Comparison of ENCODE assay signal across 9 mouse cellular contexts in the genomic region with DNA sequence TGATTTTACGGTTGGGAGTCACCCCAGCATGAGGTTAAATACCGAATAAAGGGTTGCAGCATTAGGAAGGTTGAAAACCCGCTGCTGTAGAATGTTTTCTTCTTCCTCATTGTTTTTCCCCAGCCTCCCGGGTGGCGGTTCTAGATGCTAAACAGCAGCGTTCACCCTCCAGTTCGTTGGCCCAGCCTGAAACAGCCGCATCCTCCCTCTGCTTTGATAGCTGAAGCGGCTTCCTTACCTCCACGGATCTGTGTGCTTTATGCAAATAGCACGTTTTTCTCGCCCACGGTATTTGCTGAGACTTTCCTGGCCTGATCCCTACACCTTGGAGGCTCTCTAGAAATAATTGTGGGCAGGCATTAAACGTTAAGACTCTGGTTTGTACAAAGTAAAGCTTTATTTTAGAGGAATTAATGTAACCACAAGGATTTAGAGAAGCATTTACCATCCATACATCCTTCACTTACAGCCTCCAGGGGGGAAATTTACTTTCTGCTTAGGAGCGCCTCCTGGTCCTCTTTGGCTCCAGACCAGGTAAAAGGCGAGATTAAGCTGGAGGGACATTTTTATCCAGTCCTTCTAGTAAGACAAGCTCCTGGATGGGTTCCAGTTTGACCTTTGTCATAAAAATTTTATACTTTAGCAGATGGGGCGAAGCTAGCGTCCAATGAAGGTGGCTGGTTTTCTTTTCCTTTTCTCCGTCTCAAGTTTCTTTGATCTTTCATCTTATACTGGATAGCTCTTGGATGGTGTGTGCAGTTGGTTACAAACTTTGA. TPM values are rescaled to one million over a fixed set of nuclear protein-coding genes. Genes with fewer than 3 reads are reported as not detected.
A peak's percentile ranks its signal among the peaks of the same experiment; 100 is the strongest.
DNase-seq lines count a peak whose midpoint lies in the region; ATAC-seq and TF ChIP-seq lines count a peak whose summit lies in the region.
"Had no signal": no experiment of that assay in that cellular context is flagged by ENCODE, and none has a peak within 500 bp of the region (broad histone marks: within the 10 kb centered on the region; RNA-seq: fewer than 3 reads in every experiment).

No protein-coding gene starts in this region.

- H3K4me1 ChIP-seq in lung, embryonic 16.5 days (replicated peaks; ENCODE audit: control insufficient read depth, insufficient read depth, low read length) = peaks cover 10% of the 10 kb centered on the region
- no peaks in the 10 kb centered on the region for H3K4me1 ChIP-seq in forebrain, postnatal 0 days (ENCODE audit: insufficient read depth)
- peaks cover 57% of the 10 kb centered on the region for H3K4me1 ChIP-seq in limb, embryonic 15.5 days

- H3K9ac ChIP-seq in lung, embryonic 16.5 days (ENCODE audit: low read length) = no peak overlapping the region
- no peak overlapping the region for H3K9ac ChIP-seq in forebrain, postnatal 0 days
- no peak overlapping the region for H3K9ac ChIP-seq in limb, embryonic 15.5 days

- H3K27me3 ChIP-seq in lung, embryonic 16.5 days (ENCODE audit: control insufficient read depth, insufficient read depth, low read depth, low read length) = peaks cover 6% of the 10 kb centered on the region
- peaks cover 4% of the 10 kb centered on the region for H3K27me3 ChIP-seq in forebrain, postnatal 0 days (ENCODE audit: insufficient read depth, low read length)
- H3K27me3 ChIP-seq in limb, embryonic 15.5 days = 0 out of 2 replicates have a peak, but pooled peaks cover 3% of the 10 kb centered on the region

- peak overlapping the region; percentile 69 for H3K4me3 ChIP-seq in lung, embryonic 16.5 days (ENCODE audit: low read length)
- peak overlapping the region; percentile 58 for H3K4me3 ChIP-seq in forebrain, postnatal 0 days (ENCODE audit: low read depth, low read length)
- H3K4me3 ChIP-seq in limb, embryonic 15.5 days = peak overlapping the region; percentile 67

- no peak overlapping the region for H3K27ac ChIP-seq in lung, embryonic 16.5 days (ENCODE audit: low read length)
- H3K27ac ChIP-seq in forebrain, postnatal 0 days (ENCODE audit: low read depth, low read length) = no peak overlapping the region
- peak overlapping the region; percentile 12 for H3K27ac ChIP-seq in limb, embryonic 15.5 days

- no peak for ATAC-seq in lung, embryonic 16.5 days (ENCODE audit: low read depth)
- ATAC-seq in forebrain, postnatal 0 days = no peak
- no peak for ATAC-seq in limb, embryonic 15.5 days (ENCODE audit: insufficient number of reproducible peaks, low FRiP score, low TSS enrichment, low read depth)
- ATAC-seq in cerebellum, adult (ENCODE audit: insufficient number of reproducible peaks, low FRiP score, low TSS enrichment) = no peak

- H3K36me3 ChIP-seq in lung, embryonic 16.5 days (ENCODE audit: control insufficient read depth, insufficient read depth, low read length) = no peaks in the 10 kb centered on the region
- no peaks in the 10 kb centered on the region for H3K36me3 ChIP-seq in forebrain, postnatal 0 days (ENCODE audit: insufficient read depth)
- no peaks in the 10 kb centered on the region for H3K36me3 ChIP-seq in limb, embryonic 15.5 days

- H3K4me2 ChIP-seq in lung, embryonic 16.5 days (ENCODE audit: low read depth, low read length) = peak overlapping the region; percentile 94
- peak overlapping the region; percentile 98 for H3K4me2 ChIP-seq in forebrain, postnatal 0 days (ENCODE audit: low read depth)
- peak overlapping the region; percentile 89 for H3K4me2 ChIP-seq in limb, embryonic 15.5 days

- 24% methylated on average over 19 of the region's 19 CpGs for WGBS in lung, embryonic 16.5 days
- WGBS in forebrain, postnatal 0 days = 20% methylated on average over 19 of the region's 19 CpGs
- 13% methylated on average over 19 of the region's 19 CpGs for WGBS in limb, embryonic 15.5 days

- H3K9me3 ChIP-seq in lung, embryonic 16.5 days (ENCODE audit: control insufficient read depth, low read length) = no peaks in the 10 kb centered on the region
- no peaks in the 10 kb centered on the region for H3K9me3 ChIP-seq in forebrain, postnatal 0 days (ENCODE audit: low read length)
- H3K9me3 ChIP-seq in limb, embryonic 15.5 days = no peaks in the 10 kb centered on the region

- no peak for TF ChIP-seq CTCF in forebrain, postnatal 0 days (IDR thresholded peaks at IDR 0.05; ENCODE audit: low read depth)

- DNase-seq in lung, postnatal 14 days = no peak
- no peak for DNase-seq in forebrain, postnatal 0 days
- no peak for DNase-seq in B cell, adult 2 months
- no peak for DNase-seq in adrenal gland, adult (ENCODE audit: inconsistent age in 2 of 2, low spot score in 1 of 2)
- DNase-seq: cerebellum, adult 9-10 months; gastrocnemius, postnatal 25 days had no signal

RNA-seq across cellular contexts. Expression of a gene that starts 1.7 kb away (rescaled TPM):
- 3.1 and 4.1 TPM in 2 replicates for polyA plus RNA-seq in lung, embryonic 16.5 days (2015; fragmentation: Nextera tagmentation; extraction: Ambion mirVana)
- total RNA-seq in forebrain, postnatal 0 days (2014; rRNA removed) = 6.4 and 11.1 TPM in 2 replicates
- 1.3 and 2.8 TPM in 2 replicates for polyA plus RNA-seq in forebrain, postnatal 0 days (2015; fragmentation: Nextera tagmentation; extraction: Ambion mirVana)
- 8.2 and 8.5 TPM in 2 replicates for polyA plus RNA-seq in limb, embryonic 15.5 days (2015; fragmentation: Nextera tagmentation; extraction: Ambion mirVana)
